ENCODE assay signal across 23 mouse cellular contexts in genomic region chr9:89620347-89620746, GRCm38 (mm10). TPM values are rescaled to one million over a fixed set of nuclear protein-coding genes. Genes with fewer than 3 reads are reported as not detected.
DNase-seq lines count a peak whose midpoint lies in the region; ATAC-seq and TF ChIP-seq lines count a peak whose summit lies in the region.
"Had no signal": no experiment of that assay in that cellular context is flagged by ENCODE, and none has a peak within 500 bp of the region (broad histone marks: within the 10 kb centered on the region; RNA-seq: fewer than 3 reads in every experiment).

No protein-coding gene starts in this region.

- no peak for TF ChIP-seq CTCF in kidney, adult 2 months (conservative IDR thresholded peaks at IDR 0.05; ENCODE audit: insufficient read depth, insufficient read length, low read depth, low read length)

- H3K9me3 ChIP-seq in neural tube, embryonic 14.5 days (ENCODE audit: control insufficient read depth, low read length) = no peaks in the 10 kb centered on the region
- H3K9me3 ChIP-seq: limb, embryonic 10.5 days had no signal

- H3K9ac ChIP-seq in neural tube, embryonic 14.5 days (replicated peaks; ENCODE audit: low read depth, low read length) = no peak overlapping the region

- H3K27ac ChIP-seq in kidney, adult 2 months (ENCODE audit: insufficient read depth, low read depth, low read length) = no peak overlapping the region
- H3K27ac ChIP-seq in neural tube, embryonic 14.5 days (ENCODE audit: low read depth, low read length) = no peak overlapping the region
- H3K27ac ChIP-seq: limb, embryonic 10.5 days; macrophage had no signal

- no peak overlapping the region for H3K4me3 ChIP-seq in kidney, adult 2 months (ENCODE audit: insufficient read depth, low read depth, low read length)
- H3K4me3 ChIP-seq in neural tube, embryonic 14.5 days (ENCODE audit: low read depth, low read length) = peak overlapping the region; percentile 58
- H3K4me3 ChIP-seq: limb, embryonic 10.5 days had no signal

- H3K4me2 ChIP-seq in neural tube, embryonic 14.5 days (ENCODE audit: low read depth, low read length) = peak overlapping the region; percentile 94
- H3K4me2 ChIP-seq: liver, embryonic 11.5 days had no signal

- DNase-seq in embryo, embryonic 10 days (ENCODE audit: low spot score) = peak; percentile 14
- DNase-seq in embryo, embryonic 10.5 days (ENCODE audit: low spot score) = no peak
- peak; percentile 9 for DNase-seq in kidney, adult 2 months
- no peak for DNase-seq in kidney, adult 18-20 months
- DNase-seq in retina, postnatal 1 day = peak; percentile 5
- DNase-seq in retina, embryonic 14.5 days (ENCODE audit: low spot score) = no peak
- no peak for DNase-seq in urinary bladder, postnatal 10 days (ENCODE audit: low spot score)
- DNase-seq: adrenal gland, postnatal 10 days; cerebellum, adult 9-11 months; gastrocnemius, postnatal 14 days; layer of hippocampus, postnatal 36 days; lung, adult 2 months; right cerebral cortex, adult 18-20 months; spleen, adult 18-20 months; thymus, adult 2 months had no signal

- no peaks in the 10 kb centered on the region; the same call in 1 of the 2 replicates for H3K27me3 ChIP-seq in kidney, adult 2 months (replicated peaks; ENCODE audit: control insufficient read depth, insufficient read depth, low read length)
- no peaks in the 10 kb centered on the region; the same call in 1 of the 2 replicates for H3K27me3 ChIP-seq in neural tube, embryonic 14.5 days (ENCODE audit: control insufficient read depth, insufficient read depth, low read length)
- H3K27me3 ChIP-seq: CH12.LX had no signal

- WGBS in kidney, adult 2 months = 35% methylated on average over 6 of the region's 6 CpGs
- 26% methylated on average over 6 of the region's 6 CpGs for WGBS in neural tube, embryonic 14.5 days

- no peaks in the 10 kb centered on the region for H3K4me1 ChIP-seq in kidney, adult 2 months (ENCODE audit: control insufficient read depth, insufficient read depth, low read length)
- 0 out of 2 replicates have a peak, but pooled peaks cover 8% of the 10 kb centered on the region for H3K4me1 ChIP-seq in neural tube, embryonic 14.5 days (ENCODE audit: control insufficient read depth, insufficient read depth, low read length)

- no peak for TF ChIP-seq POLR2A in kidney, adult 2 months (IDR thresholded peaks at IDR 0.05; ENCODE audit: low read depth, low read length)

- H3K36me3 ChIP-seq in kidney, adult 2 months (ENCODE audit: control insufficient read depth, insufficient read depth, low read length) = no peaks in the 10 kb centered on the region
- no peaks in the 10 kb centered on the region for H3K36me3 ChIP-seq in neural tube, embryonic 14.5 days (ENCODE audit: control insufficient read depth, insufficient read depth, low read length)
- H3K36me3 ChIP-seq: limb, embryonic 10.5 days had no signal

- ATAC-seq in neural tube, embryonic 14.5 days (ENCODE audit: low read depth) = no peak
- ATAC-seq: inflammation-experienced regulatory T-cells, adult 6 months had no signal

RNA-seq across cellular contexts. Expression of gene Minar1, which starts 2.6 kb away (rescaled TPM):
- 0.02 and 0.04 TPM in 2 replicates for polyA plus RNA-seq in kidney, adult 2 months (2012; rRNA removed)
- polyA plus RNA-seq in neural tube, embryonic 14.5 days (2014; fragmentation: Nextera tagmentation; extraction: Ambion mirVana) = 4.2 and 8.8 TPM in 2 replicates
- polyA plus RNA-seq: heart, postnatal 0 days; inflammation-experienced regulatory T-cells, adult 6 months; kidney, embryonic 16.5 days; lung, adult 2 months; macrophage had no signal

Comparison
In these comparisons a context has a peak if more than half of its experiments do, and no peak if none do; other contexts are left out.
1. DNase-seq: peak in embryo, embryonic 10 days (single experiment), kidney, adult 2 months (single experiment) and retina, postnatal 1 day (single experiment); none in embryo, embryonic 10.5 days (single experiment), kidney, adult 18-20 months (single experiment), retina, embryonic 14.5 days (single experiment) and urinary bladder, postnatal 10 days (single experiment).